Mouse (Mus musculus) C2C12 (cell line): ENCODE measurements at regions not wholly inside any gene's neighbourhood (a gene's known extent, or its start where the extent isn't known, plus 50 kb on each side); places are given as distances from the start of the nearest gene placed in this dataset.

Source experiments
- CTCF ChIP-seq: IDR thresholded peaks from one replicate; pipeline ENCODE4 v1.5.1; 2011; ENCODE audit not compliant: control insufficient read depth, insufficient read depth, insufficient read length
- MAX ChIP-seq: IDR thresholded peaks from one replicate; pipeline ENCODE4 v1.6.1; 2011; ENCODE audit warnings: mild to moderate bottlenecking, control low read depth
- USF1 ChIP-seq: IDR thresholded peaks from one replicate; pipeline ENCODE4 v1.6.1; 2011; ENCODE audit warnings: low read depth, mild to moderate bottlenecking, control low read depth, moderate library complexity

DNA sequence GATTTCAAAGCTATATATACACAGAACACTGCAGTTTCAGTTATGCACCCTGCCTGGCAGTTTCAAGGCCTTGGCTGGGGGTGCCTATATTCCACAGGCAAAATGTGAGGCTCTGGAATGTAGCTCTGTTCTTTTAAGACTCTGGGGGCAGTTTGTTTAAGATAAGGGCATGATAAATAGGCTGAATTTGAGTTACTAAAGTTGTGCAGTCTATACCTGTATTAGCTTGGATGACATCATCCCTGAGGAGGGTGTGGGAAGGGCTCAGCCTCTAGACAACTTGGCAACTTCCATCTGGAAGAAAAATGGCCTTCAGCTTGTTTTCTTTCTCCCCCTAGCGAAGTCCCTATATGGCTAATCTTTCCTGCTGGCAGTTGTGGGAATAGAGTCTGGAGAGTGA, 105.1 kb downstream of the Gm10604 start:
- TF ChIP-seq CTCF = no peak
- TF ChIP-seq MAX = no peak
- TF ChIP-seq USF1 = no peak
